Mouse (Mus musculus) cortical plate, adult 2 months (tissue): Measurements from ENCODE around the gene AK157302.

Experiments used
- CTCF ChIP-seq: fragments of 200-500 bp; IDR thresholded peaks from 2 replicates; pipeline ENCODE4 v1.5.1; 2011; ENCODE audit warnings: mild to moderate bottlenecking, control low read depth, low read length; ENCODE audit not compliant: insufficient read depth; ENCODE audit errors: extremely low read depth
- POLR2A ChIP-seq: fragments of 200-500 bp; IDR thresholded peaks from 2 replicates; pipeline ENCODE4 v1.6.1; 2011; ENCODE audit warnings: mild to moderate bottlenecking, low read length, control low read depth; ENCODE audit not compliant: insufficient read depth; ENCODE audit errors: extremely low read depth

- no peak for TF ChIP-seq CTCF
- peak; percentile 58; the same call in 1 of the 2 replicates for TF ChIP-seq POLR2A
Measured at GRCm38 (mm10) chr13:21468061-21469019, 26.7 kb upstream of the AK157302 start, which contains the start of gene Nkapl.
